Mouse (Mus musculus) ES-E14 (cell line): Measurements from ENCODE around the gene Cdk19. TPM values are rescaled to one million over a fixed set of nuclear protein-coding genes. Genes with fewer than 3 reads are reported as not detected.

Experiments used
- DNase-seq: peaks from one replicate; pipeline ENCODE4 v3.0.0-alpha.2; 2013; ENCODE audit warnings: low read depth, low spot score
- H3K27ac ChIP-seq: 2 replicates; pipeline ENCODE4 v1.5.1; 2012; ENCODE audit warnings: low read depth, mild to moderate bottlenecking, low read length, moderate library complexity, mixed read lengths; ENCODE audit not compliant: poor library complexity, insufficient read depth, severe bottlenecking
- H3K36me3 ChIP-seq: 2 replicates; pipeline ENCODE4 v1.6.1; 2012; ENCODE audit warnings: mild to moderate bottlenecking, low read length, moderate library complexity, mixed read lengths; ENCODE audit not compliant: control insufficient read depth, poor library complexity, insufficient read depth, severe bottlenecking
- H3K4me1 ChIP-seq, 2 experiments: fragments of 150-350 bp in 1 of 2; sonication (generic) in 1 of 2; 2 replicates each; pipeline ENCODE4 v1.6.1; 2012; ENCODE audit warnings: low read length in 2 of 2, mild to moderate bottlenecking in 1 of 2, mixed read lengths in 1 of 2; ENCODE audit not compliant: control insufficient read depth in 2 of 2, insufficient read depth in 2 of 2, poor library complexity in 1 of 2
- H3K4me3 ChIP-seq, 2 experiments: fragments of 150-350 bp in 1 of 2; sonication (generic) in 1 of 2; 2 replicates each; pipeline ENCODE4 v1.5.1; 2012; ENCODE audit warnings: low read length in 2 of 2, low read depth in 1 of 2, mild to moderate bottlenecking in 1 of 2, mixed read lengths in 1 of 2; ENCODE audit not compliant: insufficient read depth in 1 of 2, poor library complexity in 1 of 2, severe bottlenecking in 1 of 2
- H3K9ac ChIP-seq: 2 replicates; pipeline ENCODE4 v1.6.1; 2012; ENCODE audit warnings: low read depth, mild to moderate bottlenecking, low read length, mixed read lengths; ENCODE audit not compliant: poor library complexity, insufficient read depth, severe bottlenecking
- H3K9me3 ChIP-seq: fragments of 150-350 bp; sonication (generic); 2 replicates; pipeline ENCODE4 v1.6.1; 2012; ENCODE audit warnings: low read depth, mild to moderate bottlenecking, low read length; ENCODE audit not compliant: control insufficient read depth, insufficient read depth
- CHD2 ChIP-seq: IDR thresholded peaks from 2 replicates; pipeline ENCODE4 v1.6.1; 2014; ENCODE audit warnings: mild to moderate bottlenecking, low read depth, low read length, inconsistent platforms
- HCFC1 ChIP-seq: IDR thresholded peaks from 2 replicates; pipeline ENCODE4 v1.6.1; 2012; ENCODE audit warnings: low read length, inconsistent platforms, borderline replicate concordance; ENCODE audit not compliant: insufficient read depth
- MAFK ChIP-seq: IDR thresholded peaks from 2 replicates; pipeline ENCODE4 v1.6.1; 2014; ENCODE audit warnings: mild to moderate bottlenecking, low read depth, low read length, inconsistent platforms; ENCODE audit not compliant: insufficient read depth
- ZC3H11A ChIP-seq: IDR thresholded peaks from 2 replicates; pipeline ENCODE4 v1.6.1; 2012; ENCODE audit warnings: low read depth, mild to moderate bottlenecking, inconsistent platforms, low read length, borderline replicate concordance
- ZNF384 ChIP-seq: IDR thresholded peaks from 2 replicates; pipeline ENCODE4 v1.6.1; 2012; ENCODE audit warnings: low read depth, low read length, inconsistent platforms
- in situ Hi-C, 2 experiments: fragments of 600-800 bp; cut with MboI; formaldehyde crosslinking; loops; one replicate each; pipeline ENCODE4 v1.15.1; 2025; ENCODE audit warnings: low sequenced_read_pairs in 2 of 2, inconsistent platforms in 1 of 2; ENCODE audit not compliant: unreplicated experiment in 2 of 2
- total RNA-seq: library from RNA; depleted of rRNA; stranded (reverse); fragments of 300-350 nt; gene quantifications from 2 replicates; pipeline ENCODE4 v1.2.3, GENCODE M21; 2012

Cdk19 gene
- total RNA-seq, 1 experiment, result 6.4 TPM

GRCm38 (mm10) chr10:40461362-40461761, 122.0 kb downstream of the Cdk19 start:
- Histone ChIP-seq H3K4me3 (no peak overlapping the region), H3K4me1 (peaks cover 0 to 2% of the 10 kb centered on the region in 2 experiments; a peak in 1 of 4 replicates), H3K27ac (no peak overlapping the region), H3K9me3 (no peaks in the 10 kb centered on the region), H3K9ac (no peak overlapping the region), H3K36me3 (peaks cover 3% of the 10 kb centered on the region; the same call in 1 of the 2 replicates)
- TF ChIP-seq ZC3H11A, result no peak
- no peak for TF ChIP-seq ZNF384
- no peak for TF ChIP-seq CHD2
- TF ChIP-seq HCFC1, result no peak
- no peak for TF ChIP-seq MAFK
- DNase-seq, result no peak
- in situ Hi-C loops, result no loop called here

GRCm38 (mm10) chr10:40462257-40462656, 122.9 kb downstream of the Cdk19 start:
- Histone ChIP-seq H3K27ac (no peak overlapping the region), H3K36me3 (peaks cover 3% of the 10 kb centered on the region; the same call in 1 of the 2 replicates), H3K9ac (no peak overlapping the region), H3K9me3 (no peaks in the 10 kb centered on the region), H3K4me3 (no peak overlapping the region), H3K4me1 (peaks cover 0 to 2% of the 10 kb centered on the region in 2 experiments; a peak in 1 of 4 replicates)
- no peak for TF ChIP-seq ZC3H11A
- TF ChIP-seq MAFK, result no peak
- TF ChIP-seq ZNF384, result no peak
- no peak for TF ChIP-seq CHD2
- TF ChIP-seq HCFC1, result no peak
- DNase-seq, result no peak
- in situ Hi-C loops, result no loop called here

GRCm38 (mm10) chr10:40467174-40467911, 128.0 kb downstream of the Cdk19 start:
- H3K4me1 ChIP-seq, result peaks cover 0 to 2% of the 10 kb centered on the region in 2 experiments; a peak in 1 of 4 replicates
- TF ChIP-seq ZC3H11A, result no peak
- no peak for DNase-seq
- no peaks in the 10 kb centered on the region for H3K9me3 ChIP-seq
- peaks cover 5% of the 10 kb centered on the region; the same call in 1 of the 2 replicates for H3K36me3 ChIP-seq
- no peak overlapping the region for H3K27ac ChIP-seq
- no peak overlapping the region for H3K4me3 ChIP-seq
- H3K9ac ChIP-seq, result no peak overlapping the region
- in situ Hi-C loops, result no loop called here

GRCm38 (mm10) chr10:40467912-40468254, 128.5 kb downstream of the Cdk19 start:
- no peak for DNase-seq
- TF ChIP-seq MAFK (no peak), ZC3H11A (no peak)
- in situ Hi-C loops, result no loop called here
- Histone ChIP-seq H3K4me1 (peaks cover 0 to 2% of the 10 kb centered on the region in 2 experiments; a peak in 1 of 4 replicates), H3K4me3 (no peak overlapping the region), H3K27ac (no peak overlapping the region), H3K9ac (no peak overlapping the region), H3K36me3 (peaks cover 5% of the 10 kb centered on the region; the same call in 1 of the 2 replicates), H3K9me3 (no peaks in the 10 kb centered on the region)

GRCm38 (mm10) chr10:40469145-40469544, 129.8 kb downstream of the Cdk19 start:
- in situ Hi-C loops, result no loop called here

More at GRCm38 (mm10) chr10:40469145-40469544, 129.8 kb downstream of the Cdk19 start:
- Histone ChIP-seq H3K36me3 (peaks cover 5% of the 10 kb centered on the region; the same call in 1 of the 2 replicates), H3K4me1 (peaks cover 0 to 2% of the 10 kb centered on the region in 2 experiments; a peak in 1 of 4 replicates), H3K9me3 (no peaks in the 10 kb centered on the region), H3K27ac (no peak overlapping the region), H3K9ac (no peak overlapping the region), H3K4me3 (no peak overlapping the region)
- no peak for DNase-seq
- TF ChIP-seq ZC3H11A, result no peak
